In the genomic region with DNA sequence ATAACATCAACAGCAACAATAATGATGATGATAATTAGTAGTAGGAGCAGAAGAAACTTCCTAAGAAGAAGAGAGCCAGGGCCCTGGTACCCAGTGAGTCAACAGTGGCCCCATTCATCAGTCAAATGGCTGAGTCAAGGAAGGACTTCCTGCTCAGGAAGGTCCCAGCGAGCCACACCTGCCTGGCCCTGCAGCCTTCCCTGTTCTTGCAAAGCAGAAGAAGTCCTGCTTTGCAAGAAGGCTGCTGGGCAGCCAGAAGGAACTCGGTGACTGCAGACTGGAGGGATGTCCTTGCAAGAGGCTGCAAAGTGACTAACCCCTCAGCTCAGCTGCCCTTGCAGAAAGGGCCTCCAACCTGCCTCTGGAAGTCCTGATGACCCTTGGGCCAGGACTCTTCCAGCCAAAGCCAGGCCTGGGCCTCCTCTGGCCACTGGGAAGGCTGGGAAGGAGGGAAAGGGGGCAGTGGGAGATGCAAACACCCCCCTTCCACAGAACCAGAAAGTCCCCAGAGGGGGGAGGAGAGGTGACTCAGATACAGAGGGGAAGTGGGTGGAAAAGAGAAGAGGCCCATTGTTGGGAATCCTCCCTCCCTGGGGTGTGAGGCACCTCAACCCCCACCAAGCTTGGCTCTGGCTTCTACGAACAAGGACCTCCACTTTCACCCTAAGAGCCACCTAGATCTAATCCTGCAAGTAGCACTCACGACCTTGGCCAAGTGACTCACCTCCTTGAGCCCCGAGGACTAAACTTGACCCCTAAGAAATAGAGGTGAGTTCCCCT, we compare ENCODE assay signal across 12 mouse cellular contexts. TPM values are rescaled to one million over a fixed set of nuclear protein-coding genes. Genes with fewer than 3 reads are reported as not detected.
DNase-seq lines count a peak whose midpoint lies in the region; ATAC-seq and TF ChIP-seq lines count a peak whose summit lies in the region.
"Had no signal": no experiment of that assay in that cellular context is flagged by ENCODE, and none has a peak within 500 bp of the region (broad histone marks: within the 10 kb centered on the region; RNA-seq: fewer than 3 reads in every experiment).

No protein-coding gene starts in this region.

- no peak for TF ChIP-seq CTCF in E14TG2a.4 (conservative IDR thresholded peaks at IDR 0.05; ENCODE audit: low read length)

- H3K27ac ChIP-seq in forebrain, embryonic 13.5 days: peak overlapping the region; percentile 27
- H3K27ac ChIP-seq in forebrain, embryonic 16.5 days (ENCODE audit: low read length): no peak overlapping the region
- peak overlapping the region; percentile 13; the same call in 1 of the 2 replicates for H3K27ac ChIP-seq in limb, embryonic 12.5 days
- H3K27ac ChIP-seq in limb, embryonic 10.5 days: no peak overlapping the region
- H3K27ac ChIP-seq: midbrain, embryonic 15.5 days had no signal

- no peak overlapping the region for H3K4me2 ChIP-seq in forebrain, embryonic 13.5 days
- no peak overlapping the region for H3K4me2 ChIP-seq in forebrain, embryonic 16.5 days (ENCODE audit: low read length)
- H3K4me2 ChIP-seq in limb, embryonic 12.5 days: no peak overlapping the region
- H3K4me2 ChIP-seq: midbrain, embryonic 15.5 days had no signal

- peaks cover 18% of the 10 kb centered on the region; the same call in 1 of the 2 replicates for H3K36me3 ChIP-seq in forebrain, embryonic 13.5 days (ENCODE audit: poor library complexity, severe bottlenecking)
- H3K36me3 ChIP-seq in forebrain, embryonic 16.5 days (ENCODE audit: control insufficient read depth, insufficient read depth): no peaks in the 10 kb centered on the region
- H3K36me3 ChIP-seq in limb, embryonic 12.5 days: no peaks in the 10 kb centered on the region
- H3K36me3 ChIP-seq in limb, embryonic 10.5 days: no peaks in the 10 kb centered on the region
- H3K36me3 ChIP-seq in E14TG2a.4 (ENCODE audit: insufficient read depth, low read length): peaks cover 21% of the 10 kb centered on the region
- H3K36me3 ChIP-seq: midbrain, embryonic 15.5 days had no signal

- ATAC-seq in forebrain, embryonic 13.5 days: no peak
- no peak for ATAC-seq in forebrain, embryonic 16.5 days
- ATAC-seq in limb, embryonic 12.5 days (ENCODE audit: insufficient number of reproducible peaks, insufficient read depth, low FRiP score, low TSS enrichment, low read depth): no peak
- ATAC-seq in erythroid progenitor cell, adult 5-6 weeks (replicated peaks; ENCODE audit: low FRiP score, poor library complexity, severe bottlenecking): no peak
- ATAC-seq: midbrain, embryonic 15.5 days had no signal

- no peak overlapping the region for H3K4me3 ChIP-seq in forebrain, embryonic 13.5 days
- H3K4me3 ChIP-seq in forebrain, embryonic 16.5 days (replicated peaks; ENCODE audit: low read length): no peak overlapping the region
- no peak overlapping the region for H3K4me3 ChIP-seq in limb, embryonic 12.5 days (replicated peaks)
- H3K4me3 ChIP-seq in limb, embryonic 10.5 days: no peak overlapping the region
- H3K4me3 ChIP-seq in E14TG2a.4 (replicated peaks; ENCODE audit: low read length): 0 out of 2 replicates have a peak overlapping the region, but pooled peaks have one; percentile 3
- H3K4me3 ChIP-seq: midbrain, embryonic 15.5 days had no signal

- H3K9me3 ChIP-seq in forebrain, embryonic 13.5 days (replicated peaks): no peaks in the 10 kb centered on the region
- no peaks in the 10 kb centered on the region for H3K9me3 ChIP-seq in forebrain, embryonic 16.5 days (ENCODE audit: control insufficient read depth, low read length)
- H3K9me3 ChIP-seq in limb, embryonic 12.5 days: no peaks in the 10 kb centered on the region
- no peaks in the 10 kb centered on the region for H3K9me3 ChIP-seq in limb, embryonic 10.5 days (replicated peaks)
- H3K9me3 ChIP-seq in E14TG2a.4 (ENCODE audit: low read length): no peaks in the 10 kb centered on the region
- H3K9me3 ChIP-seq: midbrain, embryonic 15.5 days had no signal

- H3K27me3 ChIP-seq in forebrain, embryonic 13.5 days: no peaks in the 10 kb centered on the region
- H3K27me3 ChIP-seq in forebrain, embryonic 16.5 days (replicated peaks; ENCODE audit: control insufficient read depth, insufficient read depth, low read length): no peaks in the 10 kb centered on the region
- H3K27me3 ChIP-seq in limb, embryonic 12.5 days: peaks cover 21% of the 10 kb centered on the region
- peaks cover 20% of the 10 kb centered on the region for H3K27me3 ChIP-seq in limb, embryonic 10.5 days (ENCODE audit: low read depth, poor library complexity, severe bottlenecking)
- peaks cover 31% of the 10 kb centered on the region for H3K27me3 ChIP-seq in E14TG2a.4 (ENCODE audit: insufficient read depth, low read length)
- H3K27me3 ChIP-seq: midbrain, embryonic 15.5 days had no signal

- DNase-seq in limb, embryonic 10.5 days (ENCODE audit: low spot score): no peak
- DNase-seq in lung, postnatal 36 days: peak; percentile 49
- no peak for DNase-seq in cerebellum, postnatal 4 days (ENCODE audit: low spot score in 2 of 2)
- DNase-seq: kidney, adult 9 months; thymus, postnatal 25 days had no signal

- WGBS in forebrain, embryonic 13.5 days: 80% methylated on average over 5 of the region's 5 CpGs
- WGBS in forebrain, embryonic 16.5 days: 78% methylated on average over 5 of the region's 5 CpGs
- 73% methylated on average over 5 of the region's 5 CpGs for WGBS in limb, embryonic 12.5 days
- 75% methylated on average over 5 of the region's 5 CpGs for WGBS in limb, embryonic 10.5 days

- H3K9ac ChIP-seq in forebrain, embryonic 13.5 days: no peak overlapping the region
- no peak overlapping the region for H3K9ac ChIP-seq in forebrain, embryonic 16.5 days (replicated peaks; ENCODE audit: low read depth, low read length)
- H3K9ac ChIP-seq in limb, embryonic 12.5 days (replicated peaks): no peak overlapping the region
- H3K9ac ChIP-seq: midbrain, embryonic 15.5 days had no signal

- H3K4me1 ChIP-seq in forebrain, embryonic 13.5 days: peaks cover 85% of the 10 kb centered on the region
- peaks cover 56% of the 10 kb centered on the region for H3K4me1 ChIP-seq in forebrain, embryonic 16.5 days (replicated peaks; ENCODE audit: control insufficient read depth, insufficient read depth, low read length)
- peaks cover 46% of the 10 kb centered on the region for H3K4me1 ChIP-seq in limb, embryonic 12.5 days (replicated peaks)
- peaks cover 34% of the 10 kb centered on the region for H3K4me1 ChIP-seq in limb, embryonic 10.5 days
- H3K4me1 ChIP-seq in E14TG2a.4 (replicated peaks; ENCODE audit: low read depth, low read length): peaks cover 90% of the 10 kb centered on the region

RNA-seq across cellular contexts. Expression of a gene that starts 5.1 kb away (rescaled TPM):
- polyA plus RNA-seq in forebrain, embryonic 13.5 days (2015; fragmentation: Nextera tagmentation; extraction: Ambion mirVana): 85.2 and 86.3 TPM in 2 replicates
- 69.9 and 76.8 TPM in 2 replicates for polyA plus RNA-seq in forebrain, embryonic 16.5 days (2015; fragmentation: Nextera tagmentation; extraction: Ambion mirVana)
- polyA plus RNA-seq in limb, embryonic 12.5 days (2016; fragmentation: Nextera tagmentation; extraction: Ambion mirVana): 48.4 and 48.7 TPM in 2 replicates
- polyA plus RNA-seq in limb, embryonic 10.5 days (2016; fragmentation: Nextera tagmentation; extraction: Ambion mirVana): 33.7 and 35.1 TPM in 2 replicates
- total RNA-seq in erythroid progenitor cell, adult 5-6 weeks (2015; ENCODE audit: low replicate concordance): 18.7 and 21.8 TPM in 2 replicates
- 11.4 and 18.8 TPM in 2 replicates for total RNA-seq in erythroid progenitor cell, adult 5-6 weeks (2017; ENCODE audit: low replicate concordance)

RNA-seq across cellular contexts. Expression of a gene that starts 23.5 kb away (rescaled TPM):
- not detected in 2 replicates for polyA plus RNA-seq in forebrain, embryonic 13.5 days (2015; fragmentation: Nextera tagmentation; extraction: Ambion mirVana)
- not detected in 2 replicates for polyA plus RNA-seq in forebrain, embryonic 16.5 days (2015; fragmentation: Nextera tagmentation; extraction: Ambion mirVana)
- polyA plus RNA-seq in limb, embryonic 12.5 days (2016; fragmentation: Nextera tagmentation; extraction: Ambion mirVana): not detected in 2 replicates
- polyA plus RNA-seq in limb, embryonic 10.5 days (2016; fragmentation: Nextera tagmentation; extraction: Ambion mirVana): not detected in 2 replicates
- total RNA-seq in erythroid progenitor cell, adult 5-6 weeks (2015; ENCODE audit: low replicate concordance): not detected in 2 replicates
- not detected in 2 replicates for total RNA-seq in erythroid progenitor cell, adult 5-6 weeks (2017; ENCODE audit: low replicate concordance)
- total RNA-seq: left cerebral cortex, adult 8-10 months had no signal
- polyA plus RNA-seq: midbrain, embryonic 15.5 days had no signal

RNA-seq across cellular contexts. Expression of a gene that starts 43.7 kb away (rescaled TPM):
- polyA plus RNA-seq in forebrain, embryonic 13.5 days (2015; fragmentation: Nextera tagmentation; extraction: Ambion mirVana): 0.15 TPM in 1 of 2 replicates, not detected in the other
- not detected in 2 replicates for polyA plus RNA-seq in forebrain, embryonic 16.5 days (2015; fragmentation: Nextera tagmentation; extraction: Ambion mirVana)
- polyA plus RNA-seq in limb, embryonic 12.5 days (2016; fragmentation: Nextera tagmentation; extraction: Ambion mirVana): not detected in 2 replicates
- polyA plus RNA-seq in limb, embryonic 10.5 days (2016; fragmentation: Nextera tagmentation; extraction: Ambion mirVana): not detected in 2 replicates
- total RNA-seq in erythroid progenitor cell, adult 5-6 weeks (2015; ENCODE audit: low replicate concordance): not detected in 2 replicates
- not detected in 2 replicates for total RNA-seq in erythroid progenitor cell, adult 5-6 weeks (2017; ENCODE audit: low replicate concordance)
- total RNA-seq: left cerebral cortex, adult 8-10 months had no signal

Comparison
In these comparisons a context has a peak if more than half of its experiments do, and no peak if none do; other contexts are left out.
1. H3K27ac ChIP-seq: peak in forebrain, embryonic 13.5 days (single experiment) and limb, embryonic 12.5 days (single experiment); none in forebrain, embryonic 16.5 days (single experiment) and limb, embryonic 10.5 days (single experiment).